Mouse (Mus musculus): ENCODE data around the gene Il34.

DNA sequence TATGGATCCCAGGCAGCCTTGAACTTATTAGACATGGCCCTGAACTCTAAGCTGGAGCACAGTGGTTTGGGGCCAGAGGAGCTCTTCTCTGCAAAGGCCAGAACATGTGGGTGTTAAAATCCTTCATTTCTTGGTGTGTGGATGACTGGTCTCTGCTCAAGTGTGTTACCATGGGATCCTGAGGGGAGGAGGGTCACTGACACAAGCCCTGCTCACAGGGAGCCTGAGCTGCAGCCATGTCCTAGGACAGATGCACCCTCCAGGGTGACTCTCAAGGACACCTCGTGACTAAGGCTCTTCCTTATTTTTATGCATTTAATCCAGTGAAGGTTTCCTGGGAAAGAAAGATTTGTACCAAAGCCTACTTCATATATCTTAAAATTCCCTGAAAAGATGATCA, 107.6 kb downstream of the Il34 start:
- TF ChIP-seq GATA1 (IDR thresholded peaks at IDR 0.05; ENCODE audit: low read length), result no peak
- TF ChIP-seq TAL1 (IDR thresholded peaks at IDR 0.05; ENCODE audit: low read length), result no peak

All from erythroblast, embryonic 14.5 days (primary cell).